Mouse (Mus musculus) gastrocnemius, postnatal 14 days (tissue): ENCODE measurements at regions not wholly inside any gene's neighbourhood (a gene's known extent, or its start where the extent isn't known, plus 50 kb on each side); places are given as distances from the start of the nearest gene placed in this dataset.
"Not testable (repeated sequence)": the region's sequence is repeated elsewhere in the genome, so short reads cannot be mapped to it uniquely, and the experiment has no call there.

Experiments used
- DNase-seq: peaks from one replicate; pipeline ENCODE4 v3.0.0; 2021; ENCODE audit warnings: mixed read lengths
- intact Hi-C: fragments of 180-260 bp; cut with DNase I; formaldehyde crosslinking; loops from one replicate; pipeline ENCODE4 v1.15.1; 2025; ENCODE audit warnings: low total_unique reads

- DNase-seq: no peak
- intact Hi-C loops: no loop called here
Measured at GRCm38 (mm10) chr14:86335284-86335683, 805.8 kb downstream of the Diaph3 start.

DNA sequence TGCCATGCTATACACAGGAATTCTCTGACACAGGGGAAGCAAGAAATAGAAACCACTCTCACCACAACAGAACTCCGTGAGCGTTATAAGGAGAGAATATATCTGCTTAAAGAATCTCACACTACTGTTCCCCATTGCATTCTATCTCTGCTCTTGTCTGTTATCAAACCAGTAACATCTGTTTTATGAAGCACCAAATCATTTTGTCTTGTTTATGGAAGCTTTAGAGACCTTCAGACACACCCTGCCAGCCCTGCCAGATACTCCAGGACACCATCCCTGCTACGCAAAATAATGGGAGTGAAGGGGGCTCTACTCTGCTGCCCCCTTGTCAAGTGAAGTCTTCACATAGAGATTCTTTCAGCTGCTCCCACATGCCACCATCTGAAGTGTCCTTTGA, 811.9 kb downstream of the Diaph3 start:
- DNase-seq: no peak
- intact Hi-C loops: no loop called here

- DNase-seq: no peak
- intact Hi-C loops: no loop called here
Measured at GRCm38 (mm10) chr14:86327646-86328045, 813.4 kb downstream of the Diaph3 start.

GRCm38 (mm10) chr14:86322365-86322764, 818.7 kb downstream of the Diaph3 start:
- intact Hi-C loops: no loop called here
- no peak for DNase-seq

GRCm38 (mm10) chr14:86315974-86316373, 825.1 kb downstream of the Diaph3 start:
- intact Hi-C loops: no loop called here
- DNase-seq: no peak

- DNase-seq: no peak
- intact Hi-C loops: no loop called here
Measured at GRCm38 (mm10) chr14:86308949-86309543, 832.0 kb downstream of the Diaph3 start.

DNA sequence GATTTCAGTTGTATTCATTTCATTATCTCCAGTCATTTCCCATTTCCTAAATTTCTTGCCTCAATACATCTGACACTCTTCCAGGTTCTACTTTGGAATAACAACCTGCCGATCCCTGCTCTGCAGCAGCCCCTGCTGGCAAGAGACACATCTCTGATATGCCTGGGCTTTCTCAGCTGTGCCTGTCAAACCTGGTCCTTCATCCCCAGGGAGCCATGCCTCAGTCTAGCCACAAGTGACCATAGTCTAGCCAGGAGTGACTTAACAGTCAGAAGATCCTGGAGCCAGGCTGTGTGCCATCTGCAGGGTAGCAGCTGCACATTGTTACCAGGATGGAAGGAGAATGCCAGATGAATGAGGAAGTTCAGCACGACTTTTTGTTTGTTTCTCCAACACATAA, 833.2 kb downstream of the Diaph3 start:
- intact Hi-C loops: no loop called here
- DNase-seq: peak; percentile 54

DNA sequence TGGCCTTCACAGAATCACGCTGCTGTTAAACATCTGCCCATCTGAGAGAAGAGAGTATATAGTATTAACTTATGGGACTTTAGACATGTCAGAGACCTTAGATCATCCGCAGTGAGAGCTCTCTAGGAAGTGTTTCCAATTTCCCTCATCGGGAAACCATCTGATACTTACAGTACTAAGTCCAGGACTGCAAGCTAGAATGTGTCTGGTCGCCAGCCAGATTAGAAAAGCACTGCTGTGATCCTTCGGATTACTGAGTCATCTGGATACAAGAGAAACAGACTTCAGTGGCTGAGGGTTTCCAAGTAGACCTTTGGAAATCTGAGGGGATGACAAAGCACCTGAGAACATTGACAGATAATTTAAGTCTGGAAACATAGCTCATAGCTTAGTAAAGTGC, 839.4 kb downstream of the Diaph3 start:
- peak; percentile 49 for DNase-seq
- intact Hi-C loops: no loop called here

DNA sequence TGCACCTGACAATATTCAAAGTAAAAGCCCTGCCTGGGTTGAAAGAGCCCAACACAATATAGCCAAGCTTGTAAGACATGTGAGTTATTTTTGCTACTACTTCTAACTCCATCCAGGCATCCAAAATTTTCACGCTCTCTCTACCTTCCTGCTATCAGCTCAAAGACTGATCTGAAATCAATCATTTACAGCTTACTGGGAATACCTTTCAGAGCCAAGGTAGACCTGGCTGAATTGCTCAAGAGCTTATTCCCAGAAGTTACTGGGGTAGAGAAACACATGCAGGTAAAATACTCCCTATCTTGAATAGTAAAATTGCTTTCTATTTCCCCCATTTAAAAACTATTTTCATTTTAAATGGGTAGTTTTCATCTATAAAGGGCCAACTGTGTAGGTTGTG, 840.2 kb downstream of the Diaph3 start:
- intact Hi-C loops: no loop called here
- no peak for DNase-seq

GRCm38 (mm10) chr14:86297991-86298390, 843.0 kb downstream of the Diaph3 start:
- intact Hi-C loops: no loop called here
- DNase-seq: no peak

DNA sequence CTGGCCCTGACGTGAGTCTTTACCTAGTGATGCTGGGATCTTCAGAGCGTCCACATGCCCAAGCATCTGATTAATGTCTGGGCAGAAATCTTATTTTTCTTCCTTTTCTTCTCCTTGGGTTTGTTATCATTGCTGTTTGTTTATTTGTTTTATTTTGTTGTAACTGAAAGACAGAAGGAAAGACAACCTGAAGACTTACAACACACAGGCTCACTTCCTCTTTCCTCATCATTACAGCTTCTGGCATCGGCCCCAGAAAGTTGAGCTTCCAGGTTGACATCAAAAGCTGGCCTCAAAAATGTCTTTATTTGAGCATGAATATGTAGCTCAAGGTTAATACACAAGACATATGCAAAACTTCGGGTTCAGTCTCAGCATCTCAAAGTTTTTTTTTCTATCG, 846.4 kb downstream of the Diaph3 start:
- DNase-seq, intact Hi-C loops: not testable (repeated sequence)

DNA sequence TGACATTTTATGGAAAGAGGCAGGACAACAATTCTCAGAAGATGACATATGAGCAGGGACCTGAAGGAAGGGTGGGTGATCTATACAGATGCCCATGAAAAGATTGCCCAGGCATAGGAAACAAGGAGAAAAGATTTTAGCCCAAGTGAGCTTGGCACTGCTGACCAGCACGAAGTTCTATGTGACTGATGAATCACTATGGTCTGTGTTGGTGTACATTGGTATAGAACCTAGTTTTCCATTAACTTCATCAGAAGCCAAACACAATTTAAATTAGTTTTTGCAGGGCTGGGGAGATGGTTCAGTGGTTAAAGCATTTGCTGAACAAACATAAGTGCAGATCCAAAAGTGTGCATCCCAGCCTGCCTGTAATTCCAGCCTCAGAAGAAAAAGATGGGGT, 847.2 kb downstream of the Diaph3 start:
- DNase-seq: no peak
- intact Hi-C loops: no loop called here

- peak; percentile 14 for DNase-seq
- intact Hi-C loops: no loop called here
Measured at GRCm38 (mm10) chr14:86293371-86293770, 847.7 kb downstream of the Diaph3 start.

DNA sequence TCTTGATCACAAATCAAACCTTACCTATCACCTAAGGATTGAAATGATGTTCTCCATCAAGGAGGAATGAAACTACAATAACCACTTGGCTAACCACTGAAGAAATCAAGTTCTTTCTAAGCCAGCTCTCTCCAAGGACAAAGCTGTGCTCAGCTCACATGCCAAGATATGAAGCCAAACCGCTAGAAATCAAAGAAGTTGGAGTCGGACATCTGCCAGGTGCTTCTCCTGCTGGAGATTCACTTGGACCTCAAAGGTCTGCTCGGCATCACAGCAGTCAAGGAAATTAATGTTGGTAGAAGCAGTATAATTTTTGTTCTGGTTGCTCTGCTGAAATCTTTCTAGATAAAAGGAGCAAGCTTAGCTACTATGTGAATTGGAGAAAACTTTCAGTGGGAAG, 850.5 kb downstream of the Diaph3 start:
- intact Hi-C loops: no loop called here
- no peak for DNase-seq

GRCm38 (mm10) chr14:86261640-86262230, 879.3 kb downstream of the Diaph3 start:
- intact Hi-C loops: no loop called here
- no peak for DNase-seq

DNA sequence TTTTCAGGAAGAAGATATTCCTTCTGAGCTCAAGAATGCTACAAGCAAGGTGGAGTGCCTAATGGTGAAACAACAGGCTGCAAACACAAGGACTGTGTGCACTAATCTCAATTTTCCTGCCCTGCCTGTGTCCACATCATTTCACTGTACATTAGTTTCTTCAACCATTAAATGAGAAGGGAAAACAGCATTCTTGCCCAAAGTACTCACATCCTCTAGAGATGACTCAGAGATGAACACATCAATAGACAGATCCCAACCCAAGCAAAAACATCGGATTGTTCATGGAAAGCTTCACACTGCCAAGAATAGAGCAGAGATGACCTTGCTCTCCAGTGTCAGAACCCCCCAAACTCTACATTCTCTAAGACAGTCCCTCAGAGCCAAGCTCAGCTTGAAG, 886.8 kb downstream of the Diaph3 start:
- intact Hi-C loops: no loop called here
- no peak for DNase-seq

GRCm38 (mm10) chr14:86251617-86252016, 889.4 kb downstream of the Diaph3 start:
- intact Hi-C loops: no loop called here
- no peak for DNase-seq

GRCm38 (mm10) chr14:86247686-86248085, 893.3 kb downstream of the Diaph3 start:
- no peak for DNase-seq
- intact Hi-C loops: no loop called here

DNA sequence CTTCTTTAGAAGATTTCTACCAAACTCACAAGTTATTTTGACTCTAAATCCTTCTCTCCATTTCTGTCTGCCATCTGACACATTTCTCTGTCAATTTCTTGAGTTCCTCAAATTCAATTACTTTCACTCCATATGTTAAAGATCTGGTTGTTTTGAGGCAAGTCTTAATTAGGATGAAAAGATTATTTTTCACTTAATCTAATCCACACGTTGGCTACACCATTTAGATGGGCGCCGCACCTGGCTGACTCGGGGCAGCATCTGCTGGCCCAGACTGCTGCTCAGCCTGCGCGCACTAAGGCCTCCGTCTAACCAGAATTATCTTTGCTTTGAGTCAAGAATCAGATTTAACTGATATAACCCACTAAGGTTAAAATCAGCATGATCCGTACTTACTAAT, 894.3 kb downstream of the Diaph3 start:
- DNase-seq: no peak
- intact Hi-C loops: no loop called here

GRCm38 (mm10) chr14:86243662-86244061, 897.4 kb downstream of the Diaph3 start:
- intact Hi-C loops: no loop called here
- DNase-seq: no peak

DNA sequence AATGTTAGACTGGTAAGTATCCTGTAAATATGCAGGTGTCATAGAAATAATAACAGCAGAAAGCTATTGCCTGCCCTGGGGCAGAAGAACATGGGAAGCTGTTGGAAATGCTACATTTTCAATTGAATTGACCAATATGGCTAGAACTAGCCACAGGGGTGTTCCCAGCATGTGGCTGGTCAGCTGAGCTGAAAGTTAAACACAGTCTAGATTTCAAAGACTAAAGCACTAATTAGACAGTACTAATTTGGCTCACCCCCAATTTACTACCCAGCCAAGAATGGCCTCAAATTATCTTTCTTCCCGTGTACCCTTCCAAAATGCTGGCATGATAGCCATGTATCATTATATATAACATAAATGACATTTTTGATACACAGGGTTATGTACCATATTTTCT, 898.2 kb downstream of the Diaph3 start:
- intact Hi-C loops: no loop called here
- no peak for DNase-seq

DNA sequence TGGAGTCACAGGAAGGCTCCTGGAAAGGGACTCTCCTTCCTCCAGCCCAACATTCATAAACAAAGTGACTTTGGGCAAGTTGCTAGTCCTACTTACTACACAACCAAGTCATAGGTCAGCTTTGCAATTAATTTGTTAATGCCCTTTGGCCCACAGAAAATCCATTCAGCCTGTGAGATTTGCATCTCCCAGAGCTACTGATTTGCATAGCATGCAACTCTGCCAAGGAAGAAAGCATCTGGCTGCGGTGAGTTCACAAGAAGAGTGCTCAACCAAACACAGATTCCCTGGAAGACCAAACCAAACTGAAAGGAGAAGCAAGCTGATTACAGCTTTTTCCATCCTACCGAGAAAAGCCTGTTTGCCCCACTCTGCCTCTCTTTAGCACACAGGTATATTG, 901.9 kb downstream of the Diaph3 start:
- DNase-seq: no peak

More for the DNA sequence above, 901.9 kb downstream of the Diaph3 start:
- intact Hi-C loops: no loop called here
